Mouse (Mus musculus): ENCODE measurements around the gene F2. TPM values are rescaled to one million over a fixed set of nuclear protein-coding genes. Genes with fewer than 3 reads are reported as not detected.

The F2 gene
- 0.18 TPM in 1 of 2 replicates, not detected in the other for polyA plus RNA-seq (2014; fragmentation: Nextera tagmentation; extraction: Ambion mirVana)

DNA sequence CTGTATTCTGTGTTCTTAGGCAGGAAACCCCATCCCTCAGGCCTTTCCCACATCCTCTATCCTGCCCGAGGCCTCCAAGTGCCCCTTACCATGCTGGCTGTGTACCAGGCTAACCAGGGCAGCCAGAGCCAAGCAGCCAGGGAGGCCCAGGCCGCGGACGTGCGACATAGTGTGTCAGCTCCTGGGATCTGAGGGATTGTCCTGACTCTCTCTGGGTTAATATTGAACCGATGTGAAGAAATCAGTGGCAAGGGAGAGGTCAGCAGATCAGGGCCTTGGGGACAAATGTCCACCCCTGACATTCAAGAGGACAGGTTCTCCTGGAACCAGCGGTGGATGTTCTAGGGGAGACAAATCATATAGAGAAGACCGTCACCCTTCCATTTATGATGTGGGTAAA, at the start of gene F2:
Gene F2 (minus strand): TSS at position 186 of the 400 bp plus-strand sequence.
- Histone ChIP-seq H3K9ac (ENCODE audit: low read length) (no peak within 1 kb of the TSS), H3K4me3 (ENCODE audit: low read depth, low read length) (no peak within 1 kb of the TSS), H3K4me2 (ENCODE audit: low read length) (no peak within 1 kb of the TSS), H3K27ac (ENCODE audit: low read depth) (no peak within 1 kb of the TSS), H3K9me3 (ENCODE audit: control insufficient read depth, low read length) (no peaks in the 10 kb centered on the region), H3K4me1 (replicated peaks; ENCODE audit: control insufficient read depth, insufficient read depth, low read length) (no peaks in the 10 kb centered on the region), H3K27me3 (replicated peaks; ENCODE audit: control insufficient read depth, insufficient read depth, low read length) (no peaks in the 10 kb centered on the region), H3K36me3 (ENCODE audit: control insufficient read depth, insufficient read depth, low read length) (no peaks in the 10 kb centered on the region)
- DNase-seq (ENCODE audit: low spot score) (no peak), ATAC-seq (replicated peaks; ENCODE audit: low FRiP score, low TSS enrichment, low read depth) (no peak)
- WGBS, result 81% methylated on average over 8 of the region's 8 CpGs

DNA sequence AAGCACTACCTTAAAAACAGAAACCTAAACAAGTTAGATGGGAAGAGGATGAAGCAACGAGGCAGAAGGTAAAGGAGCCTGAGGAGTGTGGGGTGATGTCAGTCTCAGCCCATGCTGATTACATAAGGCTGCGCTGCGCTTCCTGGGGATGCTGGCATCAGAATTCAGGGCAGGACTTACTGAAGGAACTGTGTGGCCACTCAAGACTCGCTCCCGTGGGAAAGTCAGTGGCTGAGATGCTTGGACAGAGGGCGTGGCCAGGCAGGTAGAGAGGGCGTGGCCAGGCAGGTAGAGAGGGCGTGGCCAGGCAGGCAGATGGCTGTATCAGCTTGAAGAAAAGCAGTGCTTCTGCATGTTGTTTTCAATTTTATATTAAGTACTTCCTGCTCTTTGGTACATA, 47.7 kb upstream of the F2 start:
- Histone ChIP-seq H3K9ac (ENCODE audit: low read length) (no peak overlapping the region), H3K27ac (ENCODE audit: low read depth) (no peak overlapping the region), H3K4me2 (ENCODE audit: low read length) (no peak overlapping the region), H3K9me3 (ENCODE audit: control insufficient read depth, low read length) (no peaks in the 10 kb centered on the region), H3K27me3 (replicated peaks; ENCODE audit: control insufficient read depth, insufficient read depth, low read length) (no peaks in the 10 kb centered on the region), H3K4me1 (replicated peaks; ENCODE audit: control insufficient read depth, insufficient read depth, low read length) (no peaks in the 10 kb centered on the region), H3K4me3 (ENCODE audit: low read depth, low read length) (no peak overlapping the region), H3K36me3 (ENCODE audit: control insufficient read depth, insufficient read depth, low read length) (peaks cover 68% of the 10 kb centered on the region)
- no peak for ATAC-seq (replicated peaks; ENCODE audit: low FRiP score, low TSS enrichment, low read depth)
- no peak for DNase-seq (ENCODE audit: low spot score)
- WGBS, result 75% methylated on average over 8 of the region's 8 CpGs

DNA sequence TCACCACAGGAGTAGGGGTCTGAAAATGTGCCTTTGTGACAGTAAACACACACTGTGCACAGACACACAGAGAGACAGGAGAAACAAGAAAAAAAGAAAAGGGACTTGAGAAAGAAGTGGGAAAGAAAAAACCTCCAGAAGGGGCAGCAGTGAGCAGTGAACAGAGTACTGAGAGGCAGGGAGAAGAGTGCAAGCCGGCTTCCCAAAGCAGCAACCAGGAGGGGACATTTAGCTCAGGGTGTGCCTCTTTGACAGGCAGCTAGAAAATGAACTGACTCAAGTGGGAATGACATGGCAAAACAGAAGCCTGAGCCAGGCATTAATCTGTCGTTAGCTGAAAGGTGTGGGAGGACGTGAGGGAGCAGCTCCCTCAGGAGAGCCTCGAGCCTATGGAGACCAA, 46.6 kb upstream of the F2 start:
- no peak overlapping the region for H3K27ac ChIP-seq (ENCODE audit: low read depth)
- peak; percentile 62 for DNase-seq (ENCODE audit: low spot score)

DNA sequence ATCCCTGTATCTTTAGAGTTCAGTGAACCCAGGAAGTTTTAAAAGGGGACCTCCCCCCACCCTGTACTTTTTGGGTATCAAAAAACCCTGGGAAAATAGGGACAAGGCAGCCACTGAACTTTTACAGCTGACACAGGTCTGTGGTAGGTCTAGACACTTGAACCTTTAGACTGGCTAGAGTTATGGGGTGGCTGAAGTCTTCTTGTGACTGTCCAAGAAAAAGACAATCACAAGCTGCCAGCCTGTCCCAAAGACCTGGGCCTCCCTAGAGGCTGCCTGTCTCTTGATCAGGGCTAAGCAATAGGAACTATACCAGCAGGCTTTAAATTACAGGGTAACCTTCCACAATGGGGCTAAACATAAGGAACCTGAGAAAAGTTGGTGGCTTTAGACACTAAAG, 40.7 kb upstream of the F2 start:
- no peak overlapping the region for H3K27ac ChIP-seq (ENCODE audit: low read depth)
- no peaks in the 10 kb centered on the region for H3K4me1 ChIP-seq (replicated peaks; ENCODE audit: control insufficient read depth, insufficient read depth, low read length)
- no peak for ATAC-seq (replicated peaks; ENCODE audit: low FRiP score, low TSS enrichment, low read depth)
- DNase-seq (ENCODE audit: low spot score), result no peak
- H3K4me2 ChIP-seq (ENCODE audit: low read length), result no peak overlapping the region
- no peak overlapping the region for H3K4me3 ChIP-seq (ENCODE audit: low read depth, low read length)
- peaks cover 83% of the 10 kb centered on the region for H3K36me3 ChIP-seq (ENCODE audit: control insufficient read depth, insufficient read depth, low read length)
- no peaks in the 10 kb centered on the region for H3K27me3 ChIP-seq (replicated peaks; ENCODE audit: control insufficient read depth, insufficient read depth, low read length)
- H3K9me3 ChIP-seq (ENCODE audit: control insufficient read depth, low read length), result no peaks in the 10 kb centered on the region
- H3K9ac ChIP-seq (ENCODE audit: low read length), result no peak overlapping the region

More for the DNA sequence above, 46.6 kb upstream of the F2 start:
- H3K27me3 ChIP-seq (replicated peaks; ENCODE audit: control insufficient read depth, insufficient read depth, low read length), result no peaks in the 10 kb centered on the region
- no peaks in the 10 kb centered on the region for H3K9me3 ChIP-seq (ENCODE audit: control insufficient read depth, low read length)
- ATAC-seq (replicated peaks; ENCODE audit: low FRiP score, low TSS enrichment, low read depth), result no peak
- H3K36me3 ChIP-seq (ENCODE audit: control insufficient read depth, insufficient read depth, low read length), result peaks cover 73% of the 10 kb centered on the region
- H3K4me3 ChIP-seq (ENCODE audit: low read depth, low read length), result no peak overlapping the region
- H3K9ac ChIP-seq (ENCODE audit: low read length), result no peak overlapping the region
- no peak overlapping the region for H3K4me2 ChIP-seq (ENCODE audit: low read length)
- no peaks in the 10 kb centered on the region for H3K4me1 ChIP-seq (replicated peaks; ENCODE audit: control insufficient read depth, insufficient read depth, low read length)
- 64% methylated on average over 4 of the region's 4 CpGs for WGBS

DNA sequence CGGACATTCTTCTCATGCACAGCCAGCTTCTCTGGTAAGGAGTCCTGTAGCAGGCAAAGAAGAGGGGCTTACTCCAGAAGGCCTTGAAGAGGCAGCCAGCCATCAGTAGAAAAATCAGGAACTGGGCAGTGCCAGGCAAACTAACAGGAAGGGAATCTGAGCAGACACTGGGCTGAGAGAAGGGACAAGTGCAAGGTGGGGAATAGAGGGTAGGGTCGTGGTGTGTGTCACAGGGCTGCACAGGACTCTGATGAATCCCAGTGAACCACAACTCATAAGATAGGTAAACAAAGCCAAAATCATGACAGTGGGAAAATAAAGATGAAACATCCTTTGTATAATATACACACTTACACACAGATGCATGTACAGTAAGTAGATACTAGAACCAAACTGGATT, 40.2 kb upstream of the F2 start:
- no peak overlapping the region for H3K4me2 ChIP-seq (ENCODE audit: low read length)
- H3K27ac ChIP-seq (ENCODE audit: low read depth), result no peak overlapping the region
- H3K4me1 ChIP-seq (replicated peaks; ENCODE audit: control insufficient read depth, insufficient read depth, low read length), result no peaks in the 10 kb centered on the region
- no peak for ATAC-seq (replicated peaks; ENCODE audit: low FRiP score, low TSS enrichment, low read depth)
- H3K9ac ChIP-seq (ENCODE audit: low read length), result no peak overlapping the region
- peaks cover 82% of the 10 kb centered on the region for H3K36me3 ChIP-seq (ENCODE audit: control insufficient read depth, insufficient read depth, low read length)
- H3K27me3 ChIP-seq (replicated peaks; ENCODE audit: control insufficient read depth, insufficient read depth, low read length), result no peaks in the 10 kb centered on the region
- no peaks in the 10 kb centered on the region for H3K9me3 ChIP-seq (ENCODE audit: control insufficient read depth, low read length)
- 76% methylated on average over 2 of the region's 2 CpGs for WGBS
- no peak overlapping the region for H3K4me3 ChIP-seq (ENCODE audit: low read depth, low read length)
- no peak for DNase-seq (ENCODE audit: low spot score)

DNA sequence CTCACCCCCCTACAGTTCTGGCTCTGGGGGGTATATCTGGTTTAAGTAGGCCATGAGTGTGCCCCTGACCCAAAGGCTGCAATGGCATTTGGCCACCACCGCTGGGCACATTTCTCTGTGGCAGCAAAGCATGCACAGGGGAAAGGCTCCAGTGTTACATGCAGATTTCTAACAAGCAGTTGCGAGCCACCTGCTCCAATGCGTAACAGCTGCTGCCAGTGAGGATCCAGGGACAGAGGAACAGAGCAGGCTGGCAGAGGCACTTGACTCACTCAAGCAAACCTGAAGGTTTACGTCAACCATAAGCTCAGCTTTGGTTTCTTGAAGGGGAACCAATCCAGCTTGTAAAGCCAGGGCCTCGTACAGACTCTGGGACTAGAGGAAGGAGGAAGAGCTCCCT, 38.7 kb upstream of the F2 start:
- Histone ChIP-seq H3K9me3 (ENCODE audit: control insufficient read depth, low read length) (no peaks in the 10 kb centered on the region), H3K27ac (ENCODE audit: low read depth) (no peak overlapping the region), H3K4me3 (ENCODE audit: low read depth, low read length) (no peak overlapping the region), H3K4me1 (replicated peaks; ENCODE audit: control insufficient read depth, insufficient read depth, low read length) (no peaks in the 10 kb centered on the region), H3K9ac (ENCODE audit: low read length) (no peak overlapping the region), H3K4me2 (ENCODE audit: low read length) (no peak overlapping the region), H3K27me3 (replicated peaks; ENCODE audit: control insufficient read depth, insufficient read depth, low read length) (no peaks in the 10 kb centered on the region), H3K36me3 (ENCODE audit: control insufficient read depth, insufficient read depth, low read length) (peaks cover 84% of the 10 kb centered on the region)
- 91% methylated on average over 5 of the region's 5 CpGs for WGBS
- DNase-seq (ENCODE audit: low spot score) (no peak), ATAC-seq (replicated peaks; ENCODE audit: low FRiP score, low TSS enrichment, low read depth) (no peak)

DNA sequence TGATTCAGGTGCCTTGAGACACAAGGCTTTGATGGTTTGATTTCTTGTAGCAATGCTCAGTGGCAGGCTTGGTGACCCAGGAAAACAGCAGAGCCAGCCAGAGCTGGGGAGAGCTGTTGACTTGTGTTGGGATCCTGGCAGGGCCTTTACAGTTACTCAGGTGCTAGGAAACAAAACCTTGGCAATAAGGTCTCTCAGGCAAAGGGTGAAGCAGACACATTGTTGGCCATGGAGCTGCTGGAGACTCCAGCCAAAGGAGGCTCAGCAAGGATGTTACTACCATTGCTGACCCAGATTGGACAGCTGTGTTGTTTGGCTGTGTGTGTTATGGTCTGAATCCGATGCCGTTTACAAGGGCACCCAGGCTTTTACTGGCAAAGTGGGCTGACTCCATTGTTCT, 37.4 kb upstream of the F2 start:
- H3K36me3 ChIP-seq (ENCODE audit: control insufficient read depth, insufficient read depth, low read length), result peaks cover 89% of the 10 kb centered on the region
- H3K27ac ChIP-seq (ENCODE audit: low read depth), result no peak overlapping the region
- no peak for DNase-seq (ENCODE audit: low spot score)
- no peaks in the 10 kb centered on the region for H3K27me3 ChIP-seq (replicated peaks; ENCODE audit: control insufficient read depth, insufficient read depth, low read length)
- ATAC-seq (replicated peaks; ENCODE audit: low FRiP score, low TSS enrichment, low read depth), result no peak
- no peak overlapping the region for H3K4me2 ChIP-seq (ENCODE audit: low read length)
- H3K9ac ChIP-seq (ENCODE audit: low read length), result no peak overlapping the region
- WGBS, result 100% methylated on average over 2 of the region's 2 CpGs
- no peak overlapping the region for H3K4me3 ChIP-seq (ENCODE audit: low read depth, low read length)
- no peaks in the 10 kb centered on the region for H3K4me1 ChIP-seq (replicated peaks; ENCODE audit: control insufficient read depth, insufficient read depth, low read length)
- no peaks in the 10 kb centered on the region for H3K9me3 ChIP-seq (ENCODE audit: control insufficient read depth, low read length)

DNA sequence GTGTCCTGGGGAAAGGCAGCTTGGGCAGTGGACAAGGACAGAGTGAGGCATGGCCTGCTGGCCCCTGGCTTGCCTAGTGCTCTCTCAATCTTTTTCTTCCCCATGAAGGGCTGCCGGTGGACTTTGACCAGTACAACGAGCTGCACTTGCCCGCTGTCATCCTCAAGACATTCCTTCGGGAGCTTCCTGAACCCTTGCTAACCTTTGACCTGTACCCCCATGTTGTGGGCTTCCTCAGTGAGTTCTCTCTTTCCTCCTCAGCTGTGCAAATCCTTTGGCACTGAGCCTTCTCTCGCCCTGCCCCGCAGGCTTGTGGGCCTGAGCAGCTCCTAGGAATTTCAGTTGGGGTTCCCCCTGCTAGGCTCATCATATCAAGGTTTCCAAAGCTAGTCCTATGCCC, 33.8 kb upstream of the F2 start:
- WGBS, result 92% methylated on average over 6 of the region's 6 CpGs
- ATAC-seq (replicated peaks; ENCODE audit: low FRiP score, low TSS enrichment, low read depth) (no peak), DNase-seq (ENCODE audit: low spot score) (no peak)
- no peak overlapping the region for H3K9ac ChIP-seq (ENCODE audit: low read length)
- no peak overlapping the region for H3K4me3 ChIP-seq (ENCODE audit: low read depth, low read length)
- H3K4me2 ChIP-seq (ENCODE audit: low read length), result no peak overlapping the region
- no peaks in the 10 kb centered on the region for H3K9me3 ChIP-seq (ENCODE audit: control insufficient read depth, low read length)
- no peaks in the 10 kb centered on the region for H3K27me3 ChIP-seq (replicated peaks; ENCODE audit: control insufficient read depth, insufficient read depth, low read length)
- H3K36me3 ChIP-seq (ENCODE audit: control insufficient read depth, insufficient read depth, low read length), result peaks cover 83% of the 10 kb centered on the region
- H3K4me1 ChIP-seq (replicated peaks; ENCODE audit: control insufficient read depth, insufficient read depth, low read length), result no peaks in the 10 kb centered on the region
- H3K27ac ChIP-seq (ENCODE audit: low read depth), result no peak overlapping the region

DNA sequence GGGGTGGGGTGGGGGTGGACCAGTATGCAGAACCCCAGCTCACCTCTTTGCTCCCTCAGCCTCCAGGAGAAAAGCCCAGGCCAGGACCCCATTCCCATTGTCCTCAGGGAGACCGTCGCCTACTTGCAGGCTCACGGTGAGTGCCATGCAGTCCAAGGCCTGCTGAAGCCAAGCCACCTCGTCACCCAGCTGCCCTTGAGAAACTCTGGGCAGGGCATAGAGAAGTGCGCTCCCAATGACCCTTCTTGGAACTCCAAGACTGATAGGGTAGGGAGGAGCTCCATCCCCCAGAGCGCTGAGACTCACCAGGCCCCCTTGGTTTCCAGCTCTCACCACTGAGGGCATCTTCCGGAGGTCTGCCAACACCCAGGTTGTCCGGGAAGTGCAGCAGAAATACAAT, 33.1 kb upstream of the F2 start:
- WGBS, result 90% methylated on average over 8 of the region's 8 CpGs
- no peak for ATAC-seq (replicated peaks; ENCODE audit: low FRiP score, low TSS enrichment, low read depth)
- no peaks in the 10 kb centered on the region for H3K27me3 ChIP-seq (replicated peaks; ENCODE audit: control insufficient read depth, insufficient read depth, low read length)
- no peak overlapping the region for H3K27ac ChIP-seq (ENCODE audit: low read depth)
- DNase-seq (ENCODE audit: low spot score), result no peak
- H3K4me3 ChIP-seq (ENCODE audit: low read depth, low read length), result no peak overlapping the region
- H3K9ac ChIP-seq (ENCODE audit: low read length), result no peak overlapping the region
- H3K4me1 ChIP-seq (replicated peaks; ENCODE audit: control insufficient read depth, insufficient read depth, low read length), result no peaks in the 10 kb centered on the region
- no peaks in the 10 kb centered on the region for H3K9me3 ChIP-seq (ENCODE audit: control insufficient read depth, low read length)
- H3K4me2 ChIP-seq (ENCODE audit: low read length), result no peak overlapping the region
- H3K36me3 ChIP-seq (ENCODE audit: control insufficient read depth, insufficient read depth, low read length), result peaks cover 86% of the 10 kb centered on the region

Measured in intestine, embryonic 14.5 days (tissue).